Mouse (Mus musculus) thymus, adult 2 months (tissue): ENCODE results near the gene Gtf2h3.

ENCODE experiments used
- CTCF ChIP-seq: fragments of 200-500 bp; IDR thresholded peaks from 2 replicates; pipeline ENCODE4 v1.5.1; 2012; ENCODE audit warnings: mild to moderate bottlenecking, control low read depth, low read length, moderate library complexity, borderline replicate concordance; ENCODE audit not compliant: control insufficient read depth, poor library complexity, insufficient read depth; ENCODE audit errors: extremely low read depth
- POLR2A ChIP-seq: fragments of 200-500 bp; IDR thresholded peaks from 2 replicates; pipeline ENCODE4 v1.6.1; 2012; ENCODE audit warnings: mild to moderate bottlenecking, low read length, control low read depth, moderate library complexity; ENCODE audit not compliant: control insufficient read depth, poor library complexity, insufficient read depth; ENCODE audit errors: extremely low read depth

DNA sequence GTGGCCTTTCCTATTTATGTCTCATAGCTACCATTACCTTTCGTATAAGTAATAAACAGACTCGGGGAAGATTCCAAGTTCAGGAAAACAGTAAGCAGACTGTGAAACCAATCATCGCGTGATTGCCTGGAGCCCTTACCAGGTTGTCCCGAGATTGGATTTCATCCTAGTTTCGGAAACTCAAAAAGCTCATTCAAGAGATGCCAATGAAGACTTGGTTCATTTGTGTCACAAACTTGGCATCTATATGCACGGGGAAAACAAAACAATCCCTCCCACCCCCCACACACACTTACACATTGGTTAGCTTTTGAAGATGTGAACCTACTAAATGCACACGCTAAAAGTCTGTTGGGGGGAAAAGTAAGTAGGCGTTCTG is 26.9 kb upstream of the Gtf2h3 start:
- TF ChIP-seq CTCF (no peak), POLR2A (no peak)
